Mouse (Mus musculus) testis, adult 2 months (tissue): ENCODE measurements around the gene Hbq1b.

ENCODE experiments used
- CTCF ChIP-seq: fragments of 200-500 bp; IDR thresholded peaks from 2 replicates; pipeline ENCODE4 v1.5.1; 2012; ENCODE audit warnings: low read depth, mild to moderate bottlenecking, inconsistent platforms, low read length, moderate library complexity; ENCODE audit not compliant: control insufficient read depth, insufficient read depth, insufficient replicate concordance
- POLR2A ChIP-seq: fragments of 200-500 bp; IDR thresholded peaks from 2 replicates; pipeline ENCODE4 v1.6.1; 2012; ENCODE audit warnings: low read depth, mild to moderate bottlenecking, inconsistent platforms, low read length, moderate library complexity; ENCODE audit not compliant: control insufficient read depth

- TF ChIP-seq CTCF (no peak), POLR2A (no peak)
These were observed 35.6 kb upstream of the Hbq1b start for GRCm38 (mm10) chr11:32250880-32251763.
